Mouse (Mus musculus) MEL (cell line): ENCODE results near the gene BC053393.

ENCODE experiments used
- CHD2 ChIP-seq: IDR thresholded peaks from 2 replicates; pipeline ENCODE4 v1.6.1; 2011; ENCODE audit warnings: low read length, improper control_type of control experiment
- CTCF ChIP-seq, 3 experiments: IDR thresholded peaks in 2 of 3; conservative IDR thresholded peaks in 1 of 3; 2 replicates each; pipeline ENCODE4 v1.5.1; 2011 to 2012; ENCODE audit warnings: low read length in 3 of 3, low read depth in 2 of 3, mild to moderate bottlenecking in 2 of 3, improper control_type of control experiment in 1 of 3, inconsistent platforms in 1 of 3, mixed read lengths in 1 of 3, moderate library complexity in 1 of 3; ENCODE audit not compliant: control insufficient read depth in 1 of 3, insufficient read depth in 1 of 3, poor library complexity in 1 of 3, severe bottlenecking in 1 of 3
- ELF1 ChIP-seq: IDR thresholded peaks from 2 replicates; pipeline ENCODE4 v1.6.1; 2014; ENCODE audit warnings: low read depth, mild to moderate bottlenecking, inconsistent platforms, low read length, improper control_type of control experiment, moderate library complexity
- EP300 ChIP-seq, 2 experiments: IDR thresholded peaks; 2 replicates each; pipeline ENCODE4 v1.6.1; 2011; ENCODE audit warnings: improper control_type of control experiment in 2 of 2, low read length in 2 of 2, low read depth in 1 of 2, mild to moderate bottlenecking in 1 of 2
- ETS1 ChIP-seq: IDR thresholded peaks from 2 replicates; pipeline ENCODE4 v1.6.1; 2012; ENCODE audit warnings: low read depth, mild to moderate bottlenecking, inconsistent platforms, low read length, improper control_type of control experiment, moderate library complexity
- GABPA ChIP-seq: IDR thresholded peaks from 2 replicates; pipeline ENCODE4 v1.6.1; 2012; ENCODE audit warnings: low read depth, mild to moderate bottlenecking, inconsistent platforms, low read length, improper control_type of control experiment, moderate library complexity
- HCFC1 ChIP-seq: IDR thresholded peaks from 2 replicates; pipeline ENCODE4 v1.6.1; 2012; ENCODE audit warnings: low read depth, mild to moderate bottlenecking, inconsistent platforms, low read length, improper control_type of control experiment, moderate library complexity
- MAX ChIP-seq: IDR thresholded peaks from 2 replicates; pipeline ENCODE4 v1.6.1; 2011; ENCODE audit warnings: low read length, improper control_type of control experiment
- NRF1 ChIP-seq: IDR thresholded peaks from 2 replicates; pipeline ENCODE4 v1.6.1; 2014; ENCODE audit warnings: low read depth, mild to moderate bottlenecking, inconsistent platforms, low read length, improper control_type of control experiment, moderate library complexity; ENCODE audit not compliant: poor library complexity, insufficient read depth, severe bottlenecking
- TAL1 ChIP-seq: IDR thresholded peaks from 2 replicates; pipeline ENCODE4 v1.6.1; 2012; ENCODE audit warnings: mild to moderate bottlenecking, inconsistent platforms, low read length, moderate library complexity, mixed read lengths
- ZMIZ1 ChIP-seq: IDR thresholded peaks from 2 replicates; pipeline ENCODE4 v1.6.1; 2012; ENCODE audit warnings: low read depth, mild to moderate bottlenecking, inconsistent platforms, low read length, improper control_type of control experiment, moderate library complexity
- ZNF384 ChIP-seq: IDR thresholded peaks from 2 replicates; pipeline ENCODE4 v1.6.1; 2012; ENCODE audit warnings: low read depth, mild to moderate bottlenecking, inconsistent platforms, low read length, improper control_type of control experiment

GRCm38 (mm10) chr11:46592416-46592815 is 21.1 kb downstream of the BC053393 start:
- no peak for TF ChIP-seq TAL1
- TF ChIP-seq ZNF384 = no peak
- no peak for TF ChIP-seq ELF1
- TF ChIP-seq ETS1 = no peak
- no peak for TF ChIP-seq NRF1
- TF ChIP-seq HCFC1 = no peak
- TF ChIP-seq CTCF (IDR thresholded peaks at IDR 0.05 in 2 of 3, conservative IDR thresholded peaks at IDR 0.05 in 1 of 3; ENCODE audit: control insufficient read depth in 1 of 3, insufficient read depth in 1 of 3, low read depth in 2 of 3, low read length in 3 of 3, poor library complexity in 1 of 3, severe bottlenecking in 1 of 3) = no peak
- no peak for TF ChIP-seq ZMIZ1
- TF ChIP-seq CHD2 = no peak
- no peak for TF ChIP-seq MAX
- no peak for TF ChIP-seq EP300 (IDR thresholded peaks at IDR 0.05; ENCODE audit: low read depth in 1 of 2, low read length in 2 of 2)
- no peak for TF ChIP-seq GABPA
